Comparison of ENCODE assay signal across 8 mouse cellular contexts in the genomic region with DNA sequence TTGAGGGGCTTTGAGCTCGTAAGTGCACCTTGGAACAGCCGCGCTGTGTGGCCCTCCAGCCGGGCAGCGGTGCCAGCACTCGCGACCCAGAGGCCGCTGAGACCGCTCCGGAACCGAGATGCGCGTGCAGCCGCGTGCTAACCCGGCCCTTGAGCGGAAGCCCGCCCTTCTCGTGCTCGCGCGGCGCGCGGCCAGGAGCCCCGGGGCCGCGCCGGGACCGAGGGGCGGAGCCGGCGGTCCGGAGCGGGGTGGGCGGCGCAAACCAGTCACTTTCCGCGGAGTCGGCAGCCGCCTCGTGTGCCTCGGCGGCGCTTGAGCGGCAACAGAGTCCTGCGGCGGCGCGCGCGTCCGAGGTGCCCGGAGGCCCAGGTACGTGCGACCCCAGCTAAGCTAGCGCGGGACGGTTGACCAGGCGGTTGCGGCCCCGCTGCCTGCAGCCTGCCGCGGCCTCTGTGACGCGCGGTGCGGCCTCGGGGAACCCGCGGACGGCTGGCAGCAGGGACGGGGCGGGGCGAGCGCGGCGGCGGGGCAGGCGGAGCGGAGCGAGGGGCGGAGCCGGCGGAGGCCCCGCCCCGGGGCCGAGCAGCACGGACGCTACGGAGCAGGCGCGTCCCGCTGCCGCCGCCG. TPM values are rescaled to one million over a fixed set of nuclear protein-coding genes. Genes with fewer than 3 reads are reported as not detected.
A peak's percentile ranks its signal among the peaks of the same experiment; 100 is the strongest.
DNase-seq lines count a peak whose midpoint lies in the region; ATAC-seq and TF ChIP-seq lines count a peak whose summit lies in the region.

Tent4b (plus strand) TSS at position 269 of the 627 bp plus-strand sequence.

- TF ChIP-seq POLR2A in olfactory bulb, adult 2 months (IDR thresholded peaks at IDR 0.05; ENCODE audit: insufficient read depth, low read depth, low read length): peak; percentile 96
- TF ChIP-seq POLR2A in thymus, adult 2 months (IDR thresholded peaks at IDR 0.05; ENCODE audit: control insufficient read depth, extremely low read depth, insufficient read depth, low read length, poor library complexity): peak; percentile 69

- H3K4me3 ChIP-seq in ES-E14 (ENCODE audit: insufficient read depth in 1 of 2, low read depth in 1 of 2, low read length in 2 of 2, poor library complexity in 1 of 2, severe bottlenecking in 1 of 2): peak within 1 kb of the TSS; percentile 94 to 97
- peak within 1 kb of the TSS; percentile 90 for H3K4me3 ChIP-seq in forebrain, embryonic 16.5 days (replicated peaks; ENCODE audit: low read length)
- peak within 1 kb of the TSS; percentile 80 for H3K4me3 ChIP-seq in layer of hippocampus, adult 2 months
- H3K4me3 ChIP-seq in lung, embryonic 14.5 days (ENCODE audit: low read depth, low read length): peak within 1 kb of the TSS; percentile 92
- peak within 1 kb of the TSS; percentile 100 for H3K4me3 ChIP-seq in olfactory bulb, adult 2 months (ENCODE audit: insufficient read depth, low read depth, low read length)
- peak within 1 kb of the TSS; percentile 94 for H3K4me3 ChIP-seq in thymus, adult 2 months (ENCODE audit: control insufficient read depth, insufficient read depth, low read length)

- DNase-seq in ES-E14 (ENCODE audit: low read depth, low spot score): peak; percentile 65
- peak; percentile 96 for DNase-seq in cerebellum, adult 11-12 months
- peak; percentile 93 to 97 for DNase-seq in heart, postnatal 36 days
- peak; percentile 91 to 93 for DNase-seq in layer of hippocampus, adult 2 months (ENCODE audit: low spot score in 2 of 2)
- DNase-seq in lung, embryonic 14.5 days: peak; percentile 96
- DNase-seq in thymus, adult 2 months: peak; percentile 95

- H3K36me3 ChIP-seq in ES-E14 (ENCODE audit: control insufficient read depth, insufficient read depth, low read length, poor library complexity, severe bottlenecking): 0 out of 2 replicates have a peak, but pooled peaks cover 1% of the 10 kb centered on the region
- H3K36me3 ChIP-seq in forebrain, embryonic 16.5 days (ENCODE audit: control insufficient read depth, insufficient read depth): no peaks in the 10 kb centered on the region
- peaks cover 11% of the 10 kb centered on the region; the same call in 1 of the 2 replicates for H3K36me3 ChIP-seq in lung, embryonic 14.5 days (ENCODE audit: insufficient read depth)
- no peaks in the 10 kb centered on the region for H3K36me3 ChIP-seq in thymus, adult 2 months (ENCODE audit: control insufficient read depth, insufficient read depth, low read length)

- no peak for TF ChIP-seq CTCF in layer of hippocampus, adult 2 months (conservative IDR thresholded peaks at IDR 0.05)
- no peak for TF ChIP-seq CTCF in lung, embryonic 14.5 days (IDR thresholded peaks at IDR 0.05; ENCODE audit: low read depth)
- TF ChIP-seq CTCF in olfactory bulb, adult 2 months (IDR thresholded peaks at IDR 0.05; ENCODE audit: insufficient read depth, low read depth, low read length): 0 out of 2 replicates have a peak, but pooled peaks have one; percentile 10
- TF ChIP-seq CTCF in thymus, adult 2 months (IDR thresholded peaks at IDR 0.05; ENCODE audit: borderline replicate concordance, control insufficient read depth, extremely low read depth, insufficient read depth, low read length, poor library complexity): no peak; the same call in 1 of the 2 replicates

- in situ Hi-C loops in ES-E14 (cut with MboI; ENCODE audit: low sequenced_read_pairs in 2 of 2, unreplicated experiment in 2 of 2): no loop called here

- no peaks in the 10 kb centered on the region for H3K27me3 ChIP-seq in forebrain, embryonic 16.5 days (replicated peaks; ENCODE audit: control insufficient read depth, insufficient read depth, low read length)
- H3K27me3 ChIP-seq in lung, embryonic 14.5 days (ENCODE audit: insufficient read depth, low read length): no peaks in the 10 kb centered on the region
- no peaks in the 10 kb centered on the region for H3K27me3 ChIP-seq in thymus, adult 2 months (ENCODE audit: control insufficient read depth, insufficient read depth, low read length)

- H3K4me2 ChIP-seq in forebrain, embryonic 16.5 days (ENCODE audit: low read length): peak within 1 kb of the TSS; percentile 91
- H3K4me2 ChIP-seq in lung, embryonic 14.5 days: peak within 1 kb of the TSS; percentile 93

- peak within 1 kb of the TSS; percentile 98 for H3K9ac ChIP-seq in ES-E14 (ENCODE audit: insufficient read depth, low read depth, low read length, poor library complexity, severe bottlenecking)
- H3K9ac ChIP-seq in forebrain, embryonic 16.5 days (replicated peaks; ENCODE audit: low read depth, low read length): peak within 1 kb of the TSS; percentile 83
- peak within 1 kb of the TSS; percentile 78 for H3K9ac ChIP-seq in lung, embryonic 14.5 days

- ATAC-seq in forebrain, embryonic 16.5 days: peak; percentile 96
- ATAC-seq in lung, embryonic 14.5 days (ENCODE audit: insufficient read depth): peak; percentile 95

- H3K27ac ChIP-seq in ES-E14 (ENCODE audit: insufficient read depth, low read depth, low read length, poor library complexity, severe bottlenecking): peak within 1 kb of the TSS; percentile 83; the same call in 1 of the 2 replicates
- peak within 1 kb of the TSS; percentile 95 for H3K27ac ChIP-seq in forebrain, embryonic 16.5 days (ENCODE audit: low read length)
- H3K27ac ChIP-seq in layer of hippocampus, adult 2 months: peak within 1 kb of the TSS; percentile 88
- peak within 1 kb of the TSS; percentile 97 for H3K27ac ChIP-seq in lung, embryonic 14.5 days (ENCODE audit: low read depth)
- H3K27ac ChIP-seq in olfactory bulb, adult 2 months (ENCODE audit: insufficient read depth, low read depth, low read length): peak within 1 kb of the TSS; percentile 98
- peak within 1 kb of the TSS; percentile 46; the same call in 1 of the 2 replicates for H3K27ac ChIP-seq in thymus, adult 2 months (ENCODE audit: control insufficient read depth, insufficient read depth, low read length)

- intact Hi-C loops in heart, postnatal 36 days (cut with DNase I): loop anchor here (1.0 to 5.0 kb wide), 3 partner anchors 62 to 428 kb away; partner anchors contain the start of genes Cnep1r1 and Heatr3

- H3K4me1 ChIP-seq in ES-E14 (ENCODE audit: control insufficient read depth in 2 of 2, insufficient read depth in 2 of 2, low read length in 2 of 2, poor library complexity in 1 of 2): peaks cover 0 to 2% of the 10 kb centered on the region in 2 experiments; a peak in 1 of 4 replicates
- peaks cover 23% of the 10 kb centered on the region for H3K4me1 ChIP-seq in forebrain, embryonic 16.5 days (replicated peaks; ENCODE audit: control insufficient read depth, insufficient read depth, low read length)
- H3K4me1 ChIP-seq in lung, embryonic 14.5 days (ENCODE audit: insufficient read depth): peaks cover 12% of the 10 kb centered on the region; the same call in 1 of the 2 replicates
- H3K4me1 ChIP-seq in olfactory bulb, adult 2 months (ENCODE audit: control insufficient read depth, insufficient read depth, low read length): no peaks in the 10 kb centered on the region
- H3K4me1 ChIP-seq in thymus, adult 2 months (replicated peaks; ENCODE audit: control insufficient read depth, insufficient read depth, low read length): peaks cover 13% of the 10 kb centered on the region

- H3K9me3 ChIP-seq in ES-E14 (ENCODE audit: control insufficient read depth, insufficient read depth, low read depth, low read length): no peaks in the 10 kb centered on the region
- H3K9me3 ChIP-seq in forebrain, embryonic 16.5 days (ENCODE audit: control insufficient read depth, low read length): no peaks in the 10 kb centered on the region
- no peaks in the 10 kb centered on the region for H3K9me3 ChIP-seq in lung, embryonic 14.5 days (ENCODE audit: low read depth, low read length)

- under 1% methylated on average over 62 of the region's 97 CpGs for WGBS in forebrain, embryonic 16.5 days
- WGBS in lung, embryonic 14.5 days: under 1% methylated on average over 88 of the region's 97 CpGs
- 2% methylated on average over 97 of the region's 97 CpGs for WGBS in olfactory bulb, adult 2 months
- WGBS in thymus, adult 2 months: under 1% methylated on average over 87 of the region's 97 CpGs

TF ChIP-seq in ES-E14, 5 proteins besides CTCF, POLR2A, EP300 and RAD21:
- TF ChIP-seq ZC3H11A (IDR thresholded peaks at IDR 0.05; ENCODE audit: borderline replicate concordance, low read depth, low read length) (no peak), CHD2 (IDR thresholded peaks at IDR 0.05; ENCODE audit: low read depth, low read length) (no peak), MAFK (IDR thresholded peaks at IDR 0.05; ENCODE audit: insufficient read depth, low read depth, low read length) (no peak)

RNA-seq across cellular contexts. Expression of gene Tent4b, which starts in this region (rescaled TPM):
- total RNA-seq in ES-E14 (2012; rRNA removed): 35.8 and 37.0 TPM in 2 replicates
- polyA plus RNA-seq in forebrain, embryonic 16.5 days (2015; fragmentation: Nextera tagmentation; extraction: Ambion mirVana): 9.3 and 11.1 TPM in 2 replicates
- total RNA-seq in heart, postnatal 36 days (2021): 10 to 100 TPM; 15.7 to 20.6 TPM
- 10 to 100 TPM; 37.3 to 37.5 TPM for total RNA-seq in layer of hippocampus, adult 2 months (2021)
- 14.5 and 16.1 TPM in 2 replicates for polyA plus RNA-seq in lung, embryonic 14.5 days (2014; fragmentation: Nextera tagmentation; extraction: Ambion mirVana)
- not detected in 2 replicates for polyA plus RNA-seq in olfactory bulb, adult 2 months (2012; ENCODE audit: insufficient read depth, insufficient read length, low replicate concordance, missing spikeins)
- 33.6 and 34.1 TPM in 2 replicates for polyA plus RNA-seq in thymus, adult 2 months (2012; rRNA removed)

Comparison
In these comparisons a context has a peak if more than half of its experiments do, and no peak if none do; other contexts are left out.
1. Peak in every context shown above with its lines: DNase-seq, ATAC-seq, H3K4me3 ChIP-seq and H3K27ac ChIP-seq.
2. RNA of gene Tent4b (polyA plus RNA-seq): 33.6 to 34.1 TPM in thymus, adult 2 months, 14.5 to 16.1 TPM in lung, embryonic 14.5 days and 9.3 to 11.1 TPM in forebrain, embryonic 16.5 days; not detected in olfactory bulb, adult 2 months; every median in the first group is over 10 times any median in the second.
3. H3K27ac ChIP-seq: peak in every context shown above with its lines; median percentile 98 in olfactory bulb, adult 2 months; 97 in lung, embryonic 14.5 days; 95 in forebrain, embryonic 16.5 days; 88 in layer of hippocampus, adult 2 months; 83 in ES-E14; 46 in thymus, adult 2 months.